Mouse (Mus musculus): ENCODE data around the gene Amigo2. TPM values are rescaled to one million over a fixed set of nuclear protein-coding genes. Genes with fewer than 3 reads are reported as not detected.
"Not testable (repeated sequence)": the region's sequence is repeated elsewhere in the genome, so short reads cannot be mapped to it uniquely, and the experiment has no call there.

The Amigo2 gene
- polyA plus RNA-seq, 1 experiment from 2014 or later: 6.5 TPM

- no peak overlapping the region for H3K27ac ChIP-seq (replicated peaks)
- peaks cover 8% of the 10 kb centered on the region for H3K4me1 ChIP-seq
- WGBS: 90% methylated on average over 18 of the region's 18 CpGs
These were observed 1.7 kb downstream of the Amigo2 start for GRCm38 (mm10) chr15:97245392-97245791.

GRCm38 (mm10) chr15:97236943-97237342 lies 10.1 kb downstream of the Amigo2 start:
- H3K4me1 ChIP-seq: no peaks in the 10 kb centered on the region
- WGBS: 50% methylated on average over 9 of the region's 9 CpGs
- H3K4me2 ChIP-seq (replicated peaks): no peak overlapping the region

More at GRCm38 (mm10) chr15:97245392-97245791, 1.7 kb downstream of the Amigo2 start:
- H3K36me3 ChIP-seq: no peaks in the 10 kb centered on the region
- no peaks in the 10 kb centered on the region for H3K9me3 ChIP-seq
- H3K4me2 ChIP-seq (replicated peaks): no peak overlapping the region
- H3K27me3 ChIP-seq: peaks cover 13% of the 10 kb centered on the region
- H3K4me3 ChIP-seq: no peak overlapping the region
- ATAC-seq (replicated peaks): no peak
- H3K9ac ChIP-seq (replicated peaks): no peak overlapping the region

GRCm38 (mm10) chr15:97235183-97235582 lies 11.9 kb downstream of the Amigo2 start:
- WGBS: 26% methylated on average over 7 of the region's 7 CpGs
- Histone ChIP-seq H3K27ac (replicated peaks) (no peak overlapping the region), H3K4me1 (no peaks in the 10 kb centered on the region), H3K4me2 (replicated peaks) (no peak overlapping the region), H3K9ac (replicated peaks) (no peak overlapping the region), H3K27me3 (no peaks in the 10 kb centered on the region), H3K4me3 (no peak overlapping the region), H3K9me3 (no peaks in the 10 kb centered on the region), H3K36me3 (no peaks in the 10 kb centered on the region)
- ATAC-seq (replicated peaks): no peak

More at GRCm38 (mm10) chr15:97236943-97237342, 10.1 kb downstream of the Amigo2 start:
- no peak overlapping the region for H3K9ac ChIP-seq (replicated peaks)
- no peak overlapping the region for H3K27ac ChIP-seq (replicated peaks)
- no peak overlapping the region for H3K4me3 ChIP-seq
- no peaks in the 10 kb centered on the region for H3K27me3 ChIP-seq
- no peaks in the 10 kb centered on the region for H3K36me3 ChIP-seq
- no peaks in the 10 kb centered on the region for H3K9me3 ChIP-seq
- ATAC-seq (replicated peaks): no peak

DNA sequence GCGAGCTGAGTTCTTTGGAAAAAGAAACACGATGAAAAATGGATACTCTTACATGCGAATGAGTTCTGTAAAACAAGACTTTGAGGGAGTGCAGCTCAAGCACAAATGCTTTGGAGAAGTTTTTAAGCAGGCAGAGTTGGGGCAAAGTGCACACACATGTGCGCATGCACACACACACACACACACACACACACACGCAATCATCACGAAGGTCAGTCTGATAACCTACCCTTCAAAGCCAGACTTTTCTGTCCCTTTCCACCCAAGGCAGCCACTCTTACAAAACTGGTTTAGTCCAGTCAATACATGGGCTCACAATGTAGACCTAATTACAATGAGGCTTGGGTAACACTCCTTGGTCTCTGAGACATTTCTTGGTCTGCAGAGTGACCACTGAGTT lies 13.0 kb downstream of the Amigo2 start:
- Histone ChIP-seq H3K4me1 (no peaks in the 10 kb centered on the region), H3K9me3 (no peaks in the 10 kb centered on the region), H3K27me3 (no peaks in the 10 kb centered on the region), H3K9ac (replicated peaks) (no peak overlapping the region), H3K27ac (replicated peaks) (no peak overlapping the region), H3K4me3 (no peak overlapping the region), H3K36me3 (no peaks in the 10 kb centered on the region), H3K4me2 (replicated peaks) (no peak overlapping the region)
- no peak for ATAC-seq (replicated peaks)
- 92% methylated on average over 6 of the region's 6 CpGs for WGBS

GRCm38 (mm10) chr15:97229494-97230077 lies 17.5 kb downstream of the Amigo2 start:
- Histone ChIP-seq H3K36me3 (no peaks in the 10 kb centered on the region), H3K27ac (replicated peaks) (no peak overlapping the region), H3K27me3 (no peaks in the 10 kb centered on the region), H3K4me1 (no peaks in the 10 kb centered on the region), H3K4me3 (no peak overlapping the region), H3K4me2 (replicated peaks) (no peak overlapping the region), H3K9me3 (no peaks in the 10 kb centered on the region), H3K9ac (replicated peaks) (no peak overlapping the region)
- no peak for ATAC-seq (replicated peaks)
- 92% methylated on average over 11 of the region's 11 CpGs for WGBS

DNA sequence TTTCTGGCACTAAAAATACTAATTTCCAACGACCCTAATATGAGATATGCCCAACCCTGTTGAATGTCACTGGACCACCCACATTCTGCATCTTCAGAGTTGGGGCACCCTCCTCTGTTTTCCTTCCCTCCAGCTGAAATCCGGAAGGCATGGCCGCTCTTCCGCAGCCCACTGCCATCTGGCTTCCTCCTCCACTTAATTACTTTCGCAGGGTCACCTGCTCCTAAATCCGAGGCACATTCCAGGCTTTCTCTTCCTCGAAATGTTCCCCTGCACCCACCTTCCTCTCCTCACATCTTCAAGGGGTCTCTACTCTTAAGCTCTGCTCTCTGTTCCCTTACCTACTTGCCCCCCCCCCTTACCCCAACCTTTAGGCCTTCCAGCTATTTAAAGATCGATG lies 23.1 kb downstream of the Amigo2 start:
- H3K9ac ChIP-seq (replicated peaks): no peak overlapping the region
- WGBS: 80% methylated on average over 8 of the region's 8 CpGs
- no peaks in the 10 kb centered on the region for H3K27me3 ChIP-seq
- no peak overlapping the region for H3K27ac ChIP-seq (replicated peaks)
- H3K36me3 ChIP-seq: no peaks in the 10 kb centered on the region
- ATAC-seq (replicated peaks): no peak
- H3K4me2 ChIP-seq (replicated peaks): no peak overlapping the region
- H3K4me1 ChIP-seq: no peaks in the 10 kb centered on the region
- no peaks in the 10 kb centered on the region for H3K9me3 ChIP-seq
- no peak overlapping the region for H3K4me3 ChIP-seq

DNA sequence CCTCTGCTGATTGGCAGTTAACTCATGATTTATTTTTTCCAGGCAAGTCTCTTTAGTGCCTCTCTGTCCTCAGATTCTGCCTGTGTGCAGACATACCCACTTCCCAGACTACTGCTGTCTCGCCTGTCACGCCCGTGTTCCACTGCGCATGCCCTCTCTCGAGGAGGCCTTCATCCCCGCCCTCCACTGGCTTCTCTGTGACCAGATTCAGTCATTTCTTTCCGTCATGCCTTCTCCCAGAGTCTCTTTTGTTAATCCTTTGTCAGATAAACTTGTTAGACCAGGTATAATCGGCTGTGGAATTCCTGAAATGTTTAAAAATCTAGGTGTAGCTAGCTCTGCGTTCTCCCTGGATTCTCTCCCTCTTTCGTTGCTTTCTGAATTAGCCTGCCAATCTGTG lies 23.7 kb downstream of the Amigo2 start:
- H3K4me1 ChIP-seq: no peaks in the 10 kb centered on the region
- H3K4me3 ChIP-seq: no peak overlapping the region
- H3K27me3 ChIP-seq: no peaks in the 10 kb centered on the region
- no peak overlapping the region for H3K4me2 ChIP-seq (replicated peaks)
- WGBS: 90% methylated on average over 10 of the region's 10 CpGs
- no peak for ATAC-seq (replicated peaks)
- no peak overlapping the region for H3K9ac ChIP-seq (replicated peaks)
- no peaks in the 10 kb centered on the region for H3K36me3 ChIP-seq
- H3K27ac ChIP-seq (replicated peaks): no peak overlapping the region
- H3K9me3 ChIP-seq: no peaks in the 10 kb centered on the region

GRCm38 (mm10) chr15:97216843-97217242 lies 30.2 kb downstream of the Amigo2 start:
- Histone ChIP-seq H3K4me3 (no peak overlapping the region), H3K9me3 (no peaks in the 10 kb centered on the region), H3K4me1 (no peaks in the 10 kb centered on the region), H3K4me2 (replicated peaks) (no peak overlapping the region), H3K27ac (replicated peaks) (no peak overlapping the region), H3K27me3 (no peaks in the 10 kb centered on the region), H3K9ac (replicated peaks) (no peak overlapping the region), H3K36me3 (no peaks in the 10 kb centered on the region)
- no peak for ATAC-seq (replicated peaks)
- 97% methylated on average over 5 of the region's 5 CpGs for WGBS

GRCm38 (mm10) chr15:97212501-97213477 lies 34.3 kb downstream of the Amigo2 start:
- no peaks in the 10 kb centered on the region for H3K36me3 ChIP-seq
- no peak overlapping the region for H3K4me3 ChIP-seq
- WGBS: 86% methylated on average over 17 of the region's 17 CpGs
- no peaks in the 10 kb centered on the region for H3K4me1 ChIP-seq
- H3K9me3 ChIP-seq: no peaks in the 10 kb centered on the region
- H3K9ac ChIP-seq (replicated peaks): no peak overlapping the region
- H3K27me3 ChIP-seq: no peaks in the 10 kb centered on the region
- H3K4me2 ChIP-seq (replicated peaks): no peak overlapping the region
- no peak for ATAC-seq (replicated peaks)
- no peak overlapping the region for H3K27ac ChIP-seq (replicated peaks)

GRCm38 (mm10) chr15:97209754-97210153 lies 37.3 kb downstream of the Amigo2 start:
- H3K4me1 ChIP-seq; ATAC-seq (replicated peaks); H3K27ac ChIP-seq (replicated peaks); H3K9ac ChIP-seq (replicated peaks); H3K27me3 ChIP-seq; H3K36me3 ChIP-seq; H3K4me2 ChIP-seq (replicated peaks); H3K9me3 ChIP-seq; H3K4me3 ChIP-seq: not testable (repeated sequence)
- WGBS: 85% methylated on average over 3 of the region's 3 CpGs

DNA sequence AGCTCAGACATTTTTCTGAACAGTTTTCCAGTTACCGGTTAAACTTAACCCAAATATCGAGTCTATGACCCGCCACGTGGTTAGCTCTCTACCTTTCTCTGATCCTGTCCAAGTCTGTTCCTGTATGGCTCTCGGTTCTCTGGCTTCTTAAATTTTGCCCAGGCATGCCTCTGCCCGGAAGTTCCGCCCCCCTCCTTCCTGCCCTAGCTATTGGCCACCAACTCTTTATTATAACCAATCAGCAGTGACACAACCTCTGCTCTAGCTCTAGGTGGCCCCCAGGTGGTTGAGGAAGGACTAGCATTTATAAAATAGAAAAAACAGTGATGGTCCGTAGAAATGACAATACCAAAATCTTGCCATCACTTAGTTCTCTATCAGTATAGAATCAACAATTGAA lies 40.6 kb downstream of the Amigo2 start:
- Histone ChIP-seq H3K36me3 (no peaks in the 10 kb centered on the region), H3K4me1 (no peaks in the 10 kb centered on the region), H3K4me2 (replicated peaks) (no peak overlapping the region), H3K9ac (replicated peaks) (no peak overlapping the region), H3K4me3 (no peak overlapping the region), H3K27me3 (no peaks in the 10 kb centered on the region), H3K9me3 (no peaks in the 10 kb centered on the region), H3K27ac (replicated peaks) (no peak overlapping the region)
- WGBS: 94% methylated on average over 8 of the region's 8 CpGs
- no peak for ATAC-seq (replicated peaks)

DNA sequence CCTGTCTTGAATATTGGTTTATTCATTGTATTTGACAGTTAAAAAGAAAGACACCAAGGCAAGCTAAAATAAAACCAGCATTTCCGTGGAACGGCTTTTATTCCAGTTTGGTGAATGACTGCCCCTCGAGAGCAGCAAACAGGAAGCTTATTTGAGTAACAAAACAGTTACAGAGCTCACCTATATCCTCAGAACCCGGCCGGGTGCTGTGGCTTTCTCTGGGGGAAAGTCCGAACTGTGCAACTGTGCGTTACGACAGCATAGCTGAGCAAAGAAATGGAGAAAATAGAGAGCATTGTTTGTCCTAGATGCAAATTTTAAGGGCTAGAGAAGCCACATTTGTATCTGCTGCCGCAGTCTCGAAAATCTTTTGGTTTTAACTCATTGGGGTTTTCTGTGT lies 41.3 kb downstream of the Amigo2 start:
- no peaks in the 10 kb centered on the region for H3K36me3 ChIP-seq
- no peak overlapping the region for H3K4me3 ChIP-seq
- H3K27ac ChIP-seq (replicated peaks): no peak overlapping the region
- H3K4me1 ChIP-seq: no peaks in the 10 kb centered on the region
- WGBS: 85% methylated on average over 10 of the region's 10 CpGs
- H3K9me3 ChIP-seq: no peaks in the 10 kb centered on the region
- no peaks in the 10 kb centered on the region for H3K27me3 ChIP-seq
- ATAC-seq (replicated peaks): no peak
- no peak overlapping the region for H3K9ac ChIP-seq (replicated peaks)
- H3K4me2 ChIP-seq (replicated peaks): no peak overlapping the region
